Mouse (Mus musculus) C2C12 (cell line): ENCODE data around the gene Slit1. TPM values are rescaled to one million over a fixed set of nuclear protein-coding genes. Genes with fewer than 3 reads are reported as not detected.

ENCODE experiments used
- H3K27me3 ChIP-seq: one replicate; pipeline ENCODE4 v1.6.1; 2011; ENCODE audit not compliant: control insufficient read depth, insufficient read depth, insufficient read length
- H3K36me3 ChIP-seq: one replicate; pipeline ENCODE4 v1.6.1; 2011; ENCODE audit not compliant: control insufficient read depth, insufficient read depth
- H3K4me3 ChIP-seq: one replicate; pipeline ENCODE4 v1.5.1; 2011; ENCODE audit warnings: mild to moderate bottlenecking, control low read depth; ENCODE audit not compliant: poor library complexity, insufficient read depth, severe bottlenecking
- H3K79me2 ChIP-seq: one replicate; pipeline ENCODE4 v1.6.1; 2011; ENCODE audit not compliant: control insufficient read depth, insufficient read depth
- H3K79me3 ChIP-seq: one replicate; pipeline ENCODE4 v1.6.1; 2011; ENCODE audit warnings: low read depth, control low read depth
- H3ac ChIP-seq: one replicate; pipeline ENCODE3; 2011; ENCODE audit warnings: low read depth; ENCODE audit not compliant: control insufficient read depth, insufficient read length
- CEBPB ChIP-seq: IDR thresholded peaks from one replicate; pipeline ENCODE4 v1.6.1; 2011; ENCODE audit warnings: low read depth, mild to moderate bottlenecking, control low read depth, moderate library complexity
- CTCF ChIP-seq: IDR thresholded peaks from one replicate; pipeline ENCODE4 v1.5.1; 2011; ENCODE audit not compliant: control insufficient read depth, insufficient read depth, insufficient read length
- FOSL1 ChIP-seq: IDR thresholded peaks from one replicate; pipeline ENCODE4 v1.8.0; 2011; ENCODE audit warnings: mild to moderate bottlenecking, low read length; ENCODE audit not compliant: poor library complexity, insufficient read depth, severe bottlenecking
- MAX ChIP-seq: IDR thresholded peaks from one replicate; pipeline ENCODE4 v1.6.1; 2011; ENCODE audit warnings: mild to moderate bottlenecking, control low read depth
- MYOD1 ChIP-seq: IDR thresholded peaks from one replicate; pipeline ENCODE4 v1.6.1; 2011; ENCODE audit warnings: low read depth; ENCODE audit not compliant: control insufficient read depth, insufficient read length
- MYOG ChIP-seq: IDR thresholded peaks from one replicate; pipeline ENCODE4 v1.6.1; 2011; ENCODE audit not compliant: control insufficient read depth, insufficient read length; ENCODE audit errors: extremely low read depth
- USF1 ChIP-seq: IDR thresholded peaks from one replicate; pipeline ENCODE4 v1.6.1; 2011; ENCODE audit warnings: low read depth, mild to moderate bottlenecking, control low read depth, moderate library complexity
- polyA plus RNA-seq: library from polyadenylated mRNA; unstranded; fragments of >200 nt; fragmentation: generic; extraction: Trizol; gene quantifications from one replicate; pipeline ENCODE4 v1.2.1, GENCODE M21; 2012; ENCODE audit warnings: missing spikeins

Gene Slit1
- polyA plus RNA-seq, 1 experiment: not detected

DNA sequence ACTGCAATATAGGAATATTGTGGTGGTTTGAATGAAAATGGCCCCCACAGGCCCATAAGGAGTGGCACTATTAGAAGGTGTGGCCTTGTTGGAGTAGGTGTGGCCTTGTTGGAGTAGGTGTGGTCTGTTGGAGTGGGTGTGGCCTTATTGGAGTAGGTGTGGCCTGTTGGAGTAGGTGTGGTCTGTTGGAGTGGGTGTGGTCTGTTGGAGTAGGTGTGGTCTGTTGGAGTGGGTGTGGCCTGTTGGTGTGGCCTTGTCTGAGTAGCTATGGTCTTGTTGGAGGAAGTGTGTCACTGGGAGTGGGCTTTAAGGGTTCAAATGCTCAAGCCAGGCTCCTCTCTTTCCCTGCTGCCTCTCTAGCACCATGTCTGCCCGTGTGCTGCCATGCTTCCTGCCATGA lies 63.2 kb downstream of the Slit1 start:
- H3K4me3 ChIP-seq: no peak overlapping the region
- peaks cover 4% of the 10 kb centered on the region for H3K27me3 ChIP-seq

DNA sequence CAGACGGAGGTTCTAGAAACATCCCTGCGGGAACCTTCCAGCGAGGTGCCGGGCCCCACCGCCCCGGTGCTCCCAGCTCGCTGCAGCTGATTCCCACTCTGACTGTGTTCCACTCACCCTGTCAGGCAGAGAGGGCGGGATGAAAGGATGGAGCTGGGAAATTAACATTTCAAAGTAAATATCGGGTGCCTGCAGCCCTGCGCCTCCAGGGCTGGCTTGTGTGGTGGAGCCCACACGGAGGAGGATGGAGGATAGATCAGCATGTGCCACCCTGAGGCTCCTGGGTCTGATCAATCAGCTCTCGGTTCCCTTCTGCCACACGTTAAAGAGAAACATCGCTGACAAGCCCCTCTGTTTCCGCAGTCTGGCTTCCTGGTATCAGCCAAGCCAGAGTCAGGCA lies 64.4 kb downstream of the Slit1 start:
- Histone ChIP-seq H3K79me2 (no peaks in the 10 kb centered on the region), H3ac (no peak overlapping the region), H3K27me3 (no peaks in the 10 kb centered on the region), H3K4me3 (no peak overlapping the region), H3K79me3 (no peaks in the 10 kb centered on the region), H3K36me3 (no peaks in the 10 kb centered on the region)
- TF ChIP-seq MYOD1 (no peak), FOSL1 (no peak), MAX (no peak), CTCF (no peak), USF1 (no peak), CEBPB (no peak), MYOG (no peak)

More for the DNA sequence above, 63.2 kb downstream of the Slit1 start:
- Histone ChIP-seq H3K36me3 (no peaks in the 10 kb centered on the region), H3K79me3 (no peaks in the 10 kb centered on the region), H3K79me2 (no peaks in the 10 kb centered on the region), H3ac (no peak overlapping the region)
- TF ChIP-seq MAX (no peak), CEBPB (no peak), CTCF (no peak), MYOG (no peak), MYOD1 (no peak), USF1 (no peak), FOSL1 (no peak)

- TF ChIP-seq USF1 (no peak), FOSL1 (no peak), MYOG (no peak), CEBPB (no peak), MAX (no peak), MYOD1 (no peak), CTCF (no peak)
- no peaks in the 10 kb centered on the region for H3K27me3 ChIP-seq
These were observed 65.9 kb downstream of the Slit1 start for GRCm38 (mm10) chr19:41677575-41677974.

DNA sequence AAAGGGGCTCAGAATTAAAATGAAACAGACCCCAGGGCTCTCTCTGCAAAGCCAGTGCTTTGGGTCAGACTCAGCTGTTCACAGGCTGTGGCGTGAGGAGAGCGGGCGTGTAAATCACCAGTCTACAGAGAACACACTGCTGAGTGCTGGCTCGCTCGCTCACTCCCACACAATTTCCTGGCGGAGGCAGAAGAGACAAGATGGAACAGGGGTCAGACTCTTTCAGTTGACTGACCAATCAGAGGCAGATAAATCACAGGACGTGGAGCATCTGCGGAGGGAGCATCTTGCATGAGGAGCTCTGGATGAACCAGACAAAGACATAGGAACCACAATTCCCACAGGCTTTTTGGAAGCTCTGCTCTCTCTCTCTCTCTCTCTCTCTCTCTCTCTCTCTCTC lies 67.9 kb downstream of the Slit1 start:
- no peak overlapping the region for H3ac ChIP-seq
- H3K4me3 ChIP-seq: no peak overlapping the region
- H3K36me3 ChIP-seq: no peaks in the 10 kb centered on the region
- no peaks in the 10 kb centered on the region for H3K27me3 ChIP-seq
- H3K79me3 ChIP-seq: no peaks in the 10 kb centered on the region
- no peaks in the 10 kb centered on the region for H3K79me2 ChIP-seq
- TF ChIP-seq FOSL1 (no peak), MAX (no peak), USF1 (no peak), CEBPB (no peak), CTCF (no peak), MYOD1 (no peak), MYOG (no peak)

More at GRCm38 (mm10) chr19:41677575-41677974, 65.9 kb downstream of the Slit1 start:
- no peaks in the 10 kb centered on the region for H3K79me2 ChIP-seq
- H3K79me3 ChIP-seq: no peaks in the 10 kb centered on the region
- no peaks in the 10 kb centered on the region for H3K36me3 ChIP-seq
- H3ac ChIP-seq: no peak overlapping the region
- no peak overlapping the region for H3K4me3 ChIP-seq

- TF ChIP-seq FOSL1 (no peak), USF1 (no peak), MAX (no peak), CTCF (no peak), MYOG (no peak), CEBPB (no peak), MYOD1 (no peak)
- Histone ChIP-seq H3ac (no peak overlapping the region), H3K36me3 (no peaks in the 10 kb centered on the region), H3K4me3 (no peak overlapping the region), H3K79me3 (no peaks in the 10 kb centered on the region), H3K27me3 (no peaks in the 10 kb centered on the region), H3K79me2 (no peaks in the 10 kb centered on the region)
These were observed 69.1 kb downstream of the Slit1 start for GRCm38 (mm10) chr19:41674366-41674765.

DNA sequence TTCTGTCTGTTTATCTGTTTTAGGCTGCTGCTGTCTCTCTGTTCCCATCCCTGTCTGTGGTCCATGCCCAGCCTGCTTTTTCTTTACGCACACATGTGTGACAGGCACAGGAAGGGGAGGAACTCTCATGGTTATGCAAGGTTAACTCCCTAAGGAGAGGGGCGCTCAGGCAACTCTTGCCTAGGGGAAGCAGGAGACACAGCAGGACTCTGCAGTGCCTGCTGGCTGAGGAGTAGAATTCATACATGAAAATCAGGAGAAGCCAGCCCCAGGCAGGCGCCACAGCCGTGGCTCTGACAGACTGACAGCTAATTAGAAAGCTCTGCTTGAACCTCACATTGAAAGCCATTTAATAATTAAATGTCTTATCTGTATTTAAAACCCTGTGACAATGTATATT lies 70.6 kb downstream of the Slit1 start:
- Histone ChIP-seq H3K27me3 (no peaks in the 10 kb centered on the region), H3K79me3 (no peaks in the 10 kb centered on the region), H3K4me3 (no peak overlapping the region), H3ac (no peak overlapping the region), H3K36me3 (no peaks in the 10 kb centered on the region), H3K79me2 (no peaks in the 10 kb centered on the region)
- TF ChIP-seq CEBPB (no peak), MAX (no peak)
